Mouse (Mus musculus): Measurements from ENCODE around the gene Asb18.

GRCm38 (mm10) chr1:89913611-89914010, 100.9 kb downstream of the Asb18 start:
- TF ChIP-seq POLR2A (IDR thresholded peaks at IDR 0.05; ENCODE audit: insufficient read depth, low read depth, low read length) (no peak), CTCF (IDR thresholded peaks at IDR 0.05; ENCODE audit: insufficient read depth, low read depth, low read length) (no peak)

All from olfactory bulb, adult 2 months (tissue).